Mouse (Mus musculus) myocyte (in vitro differentiated cells): ENCODE results near the gene Pomgnt2.

Source experiments
- CEBPB ChIP-seq: IDR thresholded peaks from 2 replicates; pipeline ENCODE4 v1.6.1; 2011; ENCODE audit warnings: mild to moderate bottlenecking, moderate library complexity; ENCODE audit not compliant: poor library complexity, insufficient read depth, severe bottlenecking
- E2F4 ChIP-seq: IDR thresholded peaks from one replicate; pipeline ENCODE4 v1.6.1; 2011; ENCODE audit warnings: mild to moderate bottlenecking, control low read depth, moderate library complexity; ENCODE audit not compliant: insufficient read depth
- MAX ChIP-seq: IDR thresholded peaks from one replicate; pipeline ENCODE4 v1.6.1; 2011; ENCODE audit warnings: low read depth, mild to moderate bottlenecking, control low read depth
- MYOD1 ChIP-seq, 3 experiments: IDR thresholded peaks; one replicate each; pipeline ENCODE4 v1.6.1; 2011; ENCODE audit warnings: control low read depth in 2 of 3, low read depth in 2 of 3, mild to moderate bottlenecking in 2 of 3, moderate library complexity in 1 of 3; ENCODE audit not compliant: insufficient read length in 2 of 3, control insufficient read depth in 1 of 3
- MYOG ChIP-seq, 3 experiments: IDR thresholded peaks; one replicate each; pipeline ENCODE4 v1.6.1; 2011; ENCODE audit warnings: control low read depth in 2 of 3, low read depth in 2 of 3, mild to moderate bottlenecking in 2 of 3; ENCODE audit not compliant: insufficient read length in 2 of 3, control insufficient read depth in 1 of 3, insufficient read depth in 1 of 3
- POLR2A ChIP-seq: IDR thresholded peaks from one replicate; pipeline ENCODE4 v1.6.1; 2011; ENCODE audit warnings: low read depth, mild to moderate bottlenecking, control low read depth, moderate library complexity; ENCODE audit not compliant: insufficient read length
- POLR2AphosphoS2 ChIP-seq: IDR thresholded peaks from one replicate; pipeline ENCODE4 v1.6.1; 2011; ENCODE audit warnings: low read depth, control low read depth; ENCODE audit not compliant: insufficient read length
- SRF ChIP-seq: IDR thresholded peaks from one replicate; pipeline ENCODE4 v1.6.1; 2011; ENCODE audit warnings: low read depth; ENCODE audit not compliant: control insufficient read depth, insufficient read length
- TCF12 ChIP-seq: IDR thresholded peaks from one replicate; pipeline ENCODE4 v1.6.1; 2011; ENCODE audit warnings: mild to moderate bottlenecking, control low read depth; ENCODE audit not compliant: poor library complexity, insufficient read depth, severe bottlenecking
- TCF3 ChIP-seq: IDR thresholded peaks from one replicate; pipeline ENCODE4 v1.6.1; 2011; ENCODE audit warnings: low read depth, control low read depth; ENCODE audit not compliant: insufficient read length
- USF1 ChIP-seq: IDR thresholded peaks from one replicate; pipeline ENCODE4 v1.6.1; 2011; ENCODE audit warnings: low read depth, mild to moderate bottlenecking, control low read depth, moderate library complexity

DNA sequence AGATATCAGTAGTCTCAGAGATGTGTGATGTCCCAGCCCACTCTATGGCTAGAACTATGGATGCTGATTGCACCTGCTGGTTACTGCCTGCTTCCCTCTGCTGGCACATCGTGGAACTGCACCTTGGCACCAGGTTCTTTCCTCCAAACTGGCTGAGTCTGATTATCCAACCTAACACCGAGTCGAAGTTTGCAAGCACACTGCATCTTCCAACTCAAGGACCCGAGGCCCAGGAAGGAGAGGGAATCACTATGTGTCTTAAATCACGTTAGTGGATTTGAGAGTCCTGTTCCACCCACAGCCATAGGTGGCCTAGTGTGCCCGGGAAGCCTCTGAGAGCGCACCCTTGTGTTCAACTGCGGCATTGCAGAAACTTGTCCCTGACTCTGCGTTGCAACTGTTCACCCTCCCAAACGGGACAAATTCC, 17.3 kb upstream of the Pomgnt2 start:
- TF ChIP-seq USF1 = no peak
- TF ChIP-seq SRF = no peak
- TF ChIP-seq POLR2A = no peak
- peak in 1 of 3 experiments; percentile 18 for TF ChIP-seq MYOD1 (IDR thresholded peaks at IDR 0.05; ENCODE audit: control insufficient read depth in 1 of 3, insufficient read length in 2 of 3, low read depth in 2 of 3)
- no peak for TF ChIP-seq TCF12
- no peak for TF ChIP-seq MAX
- TF ChIP-seq MYOG (IDR thresholded peaks at IDR 0.05; ENCODE audit: control insufficient read depth in 1 of 3, insufficient read depth in 1 of 3, insufficient read length in 2 of 3, low read depth in 2 of 3) = no peak
- TF ChIP-seq CEBPB = no peak
- no peak for TF ChIP-seq E2F4
- TF ChIP-seq POLR2AphosphoS2 = no peak
- no peak for TF ChIP-seq TCF3
